Mouse (Mus musculus) cerebellum, adult 11-12 months (tissue): Measurements from ENCODE around the gene Fbxo11.
A peak's percentile ranks its signal among the peaks of the same experiment; 100 is the strongest.
"Not testable (repeated sequence)": the region's sequence is repeated elsewhere in the genome, so short reads cannot be mapped to it uniquely, and the experiment has no call there.

Experiments
- DNase-seq: peaks from one replicate; pipeline ENCODE4 v3.0.0; 2022

Gene Fbxo11

GRCm38 (mm10) chr17:87958283-87958682 is 106.8 kb downstream of the Fbxo11 start:
- no peak for DNase-seq

DNA sequence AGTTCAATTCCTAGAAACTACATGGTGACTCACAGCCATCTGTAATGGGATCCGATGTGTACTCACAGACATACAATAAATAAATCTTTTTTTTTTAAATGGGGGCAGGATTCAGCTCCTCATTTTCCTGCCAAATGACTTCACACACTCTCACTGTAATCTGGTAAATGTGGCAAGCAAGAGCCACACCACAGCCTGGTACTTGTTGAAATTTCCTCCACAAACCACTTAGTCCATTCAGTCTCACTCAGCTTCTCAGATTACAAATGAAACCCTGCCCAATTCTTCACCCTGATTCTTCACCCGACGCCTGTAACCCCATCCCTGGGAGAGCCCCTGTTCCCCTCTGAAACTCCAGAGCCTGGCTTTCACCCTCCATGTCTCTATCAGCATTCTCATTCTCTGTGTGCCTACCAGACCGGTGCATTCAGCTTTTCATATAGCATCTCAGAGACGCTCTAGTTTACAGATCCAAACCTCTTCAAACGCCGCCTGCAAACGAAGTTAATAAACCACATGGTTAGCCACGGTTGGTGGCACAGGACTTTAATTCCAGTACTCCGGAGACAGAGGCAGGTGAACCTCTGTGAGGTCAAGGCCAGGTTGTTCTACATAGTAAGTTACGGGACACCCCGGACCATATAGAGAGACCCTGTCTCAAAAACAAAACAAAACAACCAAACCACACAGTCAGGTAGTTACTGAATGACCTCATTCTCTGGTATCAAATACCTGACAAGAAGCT is 107.8 kb downstream of the Fbxo11 start:
- no peak for DNase-seq

DNA sequence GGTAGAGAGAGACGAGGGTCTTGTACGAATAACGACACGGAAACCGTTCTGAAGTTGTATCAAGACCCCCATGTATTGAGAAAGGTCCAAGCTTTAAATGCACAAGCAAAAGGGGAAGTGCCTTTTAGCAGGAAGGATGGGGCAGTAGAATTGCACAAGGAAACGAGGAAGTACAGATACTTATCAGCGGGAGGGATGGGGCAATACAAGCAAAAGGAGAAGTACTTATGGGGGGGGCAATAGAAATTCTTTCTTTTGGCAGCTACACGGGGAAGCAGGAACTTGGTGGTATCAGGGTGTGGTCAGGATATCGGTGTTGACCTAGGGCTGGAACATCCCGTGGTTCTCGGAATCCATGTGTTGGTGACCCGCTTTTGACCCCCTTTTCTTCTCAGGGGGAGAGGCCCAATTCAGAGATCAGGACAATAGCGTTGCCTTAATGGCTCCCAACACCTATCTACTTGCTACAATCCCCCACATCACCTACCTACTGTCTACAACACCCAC is 110.4 kb downstream of the Fbxo11 start:
- not testable (repeated sequence) for DNase-seq

DNA sequence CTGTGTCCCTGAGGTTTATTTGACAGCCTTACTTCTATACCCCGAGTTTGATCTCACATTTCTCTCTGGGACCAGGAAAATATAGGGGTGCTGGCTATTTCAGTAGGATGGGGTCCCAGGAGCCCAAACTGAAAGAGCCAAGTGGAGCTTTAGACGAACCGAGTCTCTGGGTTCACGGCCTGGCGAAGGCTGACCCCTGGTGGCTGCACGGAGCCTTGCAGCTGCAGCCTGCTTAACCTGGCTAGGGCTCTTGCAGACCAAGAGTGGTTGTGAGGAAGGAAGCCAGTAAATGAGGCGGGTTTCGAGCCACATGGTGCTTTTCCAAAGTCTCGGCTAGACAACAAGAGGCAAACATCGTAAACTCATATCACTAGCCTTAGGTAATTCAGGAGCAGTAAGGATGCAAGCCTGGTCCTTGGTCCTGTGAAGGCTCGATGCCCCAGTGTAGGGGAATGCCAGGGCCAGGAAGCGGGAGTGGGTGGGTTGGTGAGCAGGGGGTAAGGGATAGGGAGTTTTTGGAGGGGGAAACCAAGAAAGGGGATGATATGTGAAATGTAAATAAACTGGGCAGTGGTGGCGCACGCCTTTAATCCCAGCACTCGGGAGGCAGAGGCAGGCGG is 116.0 kb downstream of the Fbxo11 start:
- DNase-seq: peak; percentile 76
